Mouse (Mus musculus): ENCODE data around the gene Pld3. TPM values are rescaled to one million over a fixed set of nuclear protein-coding genes. Genes with fewer than 3 reads are reported as not detected.

The Pld3 gene
- polyA plus RNA-seq, 1 experiment = 142 TPM

- 19% methylated on average over 10 of the region's 10 CpGs for WGBS
- Histone ChIP-seq H3K27me3 (replicated peaks; ENCODE audit: control insufficient read depth, insufficient read depth, low read length) (no peaks in the 10 kb centered on the region), H3K27ac (ENCODE audit: insufficient read depth, low read depth, low read length) (no peak overlapping the region), H3K4me1 (ENCODE audit: control insufficient read depth, insufficient read depth, low read length) (no peaks in the 10 kb centered on the region), H3K4me3 (ENCODE audit: insufficient read depth, low read depth, low read length) (no peak overlapping the region), H3K36me3 (ENCODE audit: control insufficient read depth, insufficient read depth, low read length) (no peaks in the 10 kb centered on the region)
- TF ChIP-seq POLR2A (IDR thresholded peaks at IDR 0.05; ENCODE audit: low read depth, low read length) = no peak
- peak; percentile 91 for TF ChIP-seq CTCF (conservative IDR thresholded peaks at IDR 0.05; ENCODE audit: insufficient read depth, insufficient read length, low read depth, low read length)
- DNase-seq = peak; percentile 79
Observed at GRCm38 (mm10) chr7:27526039-27526827, 26.8 kb downstream of the Pld3 start.

DNA sequence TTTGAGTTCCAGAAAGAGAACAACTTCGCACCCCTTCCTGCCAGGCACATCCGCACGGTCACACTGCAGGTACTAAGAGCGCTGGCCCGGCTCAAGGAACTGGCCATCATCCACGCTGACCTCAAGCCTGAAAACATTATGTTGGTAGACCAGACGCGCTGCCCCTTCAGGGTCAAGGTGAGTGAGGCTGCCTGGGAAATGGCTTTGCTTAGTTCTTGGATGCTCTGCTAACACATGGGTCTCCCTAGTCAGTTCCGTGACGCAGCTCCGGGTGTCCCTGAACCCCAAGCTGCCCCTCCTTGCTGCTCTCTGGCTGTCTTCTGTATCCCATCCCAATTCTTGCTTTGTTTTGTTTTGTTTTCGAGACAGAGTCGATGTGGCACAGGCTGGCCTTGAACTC, 29.2 kb downstream of the Pld3 start:
- whole genome bisulfite sequencing = 95% methylated on average over 13 of the region's 13 CpGs

GRCm38 (mm10) chr7:27522967-27523366, 30.1 kb downstream of the Pld3 start, which contains the start of gene Hipk4:
Hipk4 (plus strand) TSS chr7:27523267.
- 65% methylated on average over 5 of the region's 5 CpGs for WGBS
- Histone ChIP-seq H3K4me1 (ENCODE audit: control insufficient read depth, insufficient read depth, low read length) (no peaks in the 10 kb centered on the region), H3K27ac (ENCODE audit: insufficient read depth, low read depth, low read length) (no peak within 1 kb of the TSS), H3K27me3 (replicated peaks; ENCODE audit: control insufficient read depth, insufficient read depth, low read length) (no peaks in the 10 kb centered on the region), H3K4me3 (ENCODE audit: insufficient read depth, low read depth, low read length) (no peak within 1 kb of the TSS), H3K36me3 (ENCODE audit: control insufficient read depth, insufficient read depth, low read length) (no peaks in the 10 kb centered on the region)
- DNase-seq = no peak
- TF ChIP-seq CTCF (conservative IDR thresholded peaks at IDR 0.05; ENCODE audit: insufficient read depth, insufficient read length, low read depth, low read length) = no peak

More for the DNA sequence above, 29.2 kb downstream of the Pld3 start:
- H3K36me3 ChIP-seq (ENCODE audit: control insufficient read depth, insufficient read depth, low read length) = no peaks in the 10 kb centered on the region
- no peak for TF ChIP-seq POLR2A (IDR thresholded peaks at IDR 0.05; ENCODE audit: low read depth, low read length)
- no peak overlapping the region for H3K4me3 ChIP-seq (ENCODE audit: insufficient read depth, low read depth, low read length)
- H3K27me3 ChIP-seq (replicated peaks; ENCODE audit: control insufficient read depth, insufficient read depth, low read length) = no peaks in the 10 kb centered on the region
- no peaks in the 10 kb centered on the region for H3K4me1 ChIP-seq (ENCODE audit: control insufficient read depth, insufficient read depth, low read length)
- no peak for DNase-seq
- H3K27ac ChIP-seq (ENCODE audit: insufficient read depth, low read depth, low read length) = no peak overlapping the region

GRCm38 (mm10) chr7:27520599-27520998, 32.4 kb downstream of the Pld3 start:
- no peaks in the 10 kb centered on the region for H3K4me1 ChIP-seq (ENCODE audit: control insufficient read depth, insufficient read depth, low read length)
- 59% methylated on average over 1 of the region's 1 CpGs for WGBS
- DNase-seq = no peak
- no peaks in the 10 kb centered on the region for H3K36me3 ChIP-seq (ENCODE audit: control insufficient read depth, insufficient read depth, low read length)
- no peak overlapping the region for H3K27ac ChIP-seq (ENCODE audit: insufficient read depth, low read depth, low read length)
- no peak overlapping the region for H3K4me3 ChIP-seq (ENCODE audit: insufficient read depth, low read depth, low read length)
- TF ChIP-seq POLR2A (IDR thresholded peaks at IDR 0.05; ENCODE audit: low read depth, low read length) (no peak), CTCF (conservative IDR thresholded peaks at IDR 0.05; ENCODE audit: insufficient read depth, insufficient read length, low read depth, low read length) (no peak)
- no peaks in the 10 kb centered on the region for H3K27me3 ChIP-seq (replicated peaks; ENCODE audit: control insufficient read depth, insufficient read depth, low read length)

DNA sequence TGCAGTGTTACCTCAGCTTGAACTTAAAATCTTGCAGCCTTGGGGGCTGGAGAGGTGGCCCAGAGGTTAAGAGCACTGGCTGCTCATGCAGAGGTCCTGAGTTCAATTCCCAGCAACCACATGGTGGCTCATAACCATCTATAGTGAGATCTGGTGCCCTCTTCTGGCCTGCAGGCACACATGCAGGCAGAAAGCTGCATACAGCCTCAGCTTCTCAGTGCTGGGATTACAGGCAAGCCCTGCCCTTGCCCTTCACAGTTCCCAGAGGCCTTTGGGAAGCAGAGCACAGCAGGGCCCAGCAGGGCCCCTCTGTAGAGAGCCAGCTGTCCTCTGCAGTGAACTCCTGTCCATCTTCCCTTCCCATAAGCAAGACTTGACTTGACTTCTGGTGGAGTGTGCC, 32.9 kb downstream of the Pld3 start:
- Histone ChIP-seq H3K4me1 (ENCODE audit: control insufficient read depth, insufficient read depth, low read length) (no peaks in the 10 kb centered on the region), H3K36me3 (ENCODE audit: control insufficient read depth, insufficient read depth, low read length) (no peaks in the 10 kb centered on the region), H3K4me3 (ENCODE audit: insufficient read depth, low read depth, low read length) (no peak overlapping the region), H3K27me3 (replicated peaks; ENCODE audit: control insufficient read depth, insufficient read depth, low read length) (no peaks in the 10 kb centered on the region), H3K27ac (ENCODE audit: insufficient read depth, low read depth, low read length) (no peak overlapping the region)
- TF ChIP-seq POLR2A (IDR thresholded peaks at IDR 0.05; ENCODE audit: low read depth, low read length) (no peak), CTCF (conservative IDR thresholded peaks at IDR 0.05; ENCODE audit: insufficient read depth, insufficient read length, low read depth, low read length) (no peak)
- no peak for DNase-seq

- no peak for TF ChIP-seq CTCF (conservative IDR thresholded peaks at IDR 0.05; ENCODE audit: insufficient read depth, insufficient read length, low read depth, low read length)
- no peak overlapping the region for H3K4me3 ChIP-seq (ENCODE audit: insufficient read depth, low read depth, low read length)
- no peak for DNase-seq
- no peaks in the 10 kb centered on the region for H3K36me3 ChIP-seq (ENCODE audit: control insufficient read depth, insufficient read depth, low read length)
- WGBS = 88% methylated on average over 9 of the region's 9 CpGs
- H3K27ac ChIP-seq (ENCODE audit: insufficient read depth, low read depth, low read length) = no peak overlapping the region
- H3K27me3 ChIP-seq (replicated peaks; ENCODE audit: control insufficient read depth, insufficient read depth, low read length) = no peaks in the 10 kb centered on the region
- H3K4me1 ChIP-seq (ENCODE audit: control insufficient read depth, insufficient read depth, low read length) = no peaks in the 10 kb centered on the region
Observed at GRCm38 (mm10) chr7:27518314-27518713, 34.7 kb downstream of the Pld3 start.

- Histone ChIP-seq H3K27me3 (replicated peaks; ENCODE audit: control insufficient read depth, insufficient read depth, low read length) (no peaks in the 10 kb centered on the region), H3K36me3 (ENCODE audit: control insufficient read depth, insufficient read depth, low read length) (no peaks in the 10 kb centered on the region), H3K4me3 (ENCODE audit: insufficient read depth, low read depth, low read length) (no peak overlapping the region), H3K4me1 (ENCODE audit: control insufficient read depth, insufficient read depth, low read length) (no peaks in the 10 kb centered on the region), H3K27ac (ENCODE audit: insufficient read depth, low read depth, low read length) (no peak overlapping the region)
- DNase-seq = no peak
- TF ChIP-seq CTCF (conservative IDR thresholded peaks at IDR 0.05; ENCODE audit: insufficient read depth, insufficient read length, low read depth, low read length) (no peak), POLR2A (IDR thresholded peaks at IDR 0.05; ENCODE audit: low read depth, low read length) (no peak)
- WGBS = 57% methylated on average over 9 of the region's 9 CpGs
Observed at GRCm38 (mm10) chr7:27514961-27515360, 38.1 kb downstream of the Pld3 start.

Measured in kidney, adult 2 months (tissue).